Mouse (Mus musculus) heart, embryonic 16.5 days (tissue): ENCODE measurements around the gene Cox7c. TPM values are rescaled to one million over a fixed set of nuclear protein-coding genes. Genes with fewer than 3 reads are reported as not detected.
"Not testable (repeated sequence)": the region's sequence is repeated elsewhere in the genome, so short reads cannot be mapped to it uniquely, and the experiment has no call there.

ENCODE experiments used
- ATAC-seq: fragments of 200-750 bp; cut with Nextera tagmentation; replicated peaks from 2 replicates; pipeline ENCODE4 v1.8.0; 2017; ENCODE audit warnings: moderate number of reproducible peaks; ENCODE audit not compliant: insufficient read depth, low FRiP score; ENCODE audit errors: extremely low read depth
- H3K27ac ChIP-seq: fragments of 300-500 bp; sonication (generic); 2 replicates; pipeline ENCODE4 v1.5.1; 2014; ENCODE audit warnings: mild to moderate bottlenecking, low read length, control low read depth, moderate library complexity
- H3K27me3 ChIP-seq: fragments of 300-500 bp; sonication (generic); 2 replicates; pipeline ENCODE4 v1.6.1; 2014; ENCODE audit warnings: low read length, mixed read lengths; ENCODE audit not compliant: control insufficient read depth, insufficient read depth
- H3K36me3 ChIP-seq: fragments of 300-500 bp; sonication (generic); 2 replicates; pipeline ENCODE4 v1.6.1; 2014; ENCODE audit not compliant: control insufficient read depth, insufficient read depth
- H3K4me1 ChIP-seq: fragments of 300-500 bp; sonication (generic); 2 replicates; pipeline ENCODE4 v1.6.1; 2014; ENCODE audit warnings: low read length, mixed read lengths; ENCODE audit not compliant: control insufficient read depth, insufficient read depth
- H3K4me2 ChIP-seq: fragments of 300-500 bp; sonication (generic); 2 replicates; pipeline ENCODE4 v1.6.1; 2014; ENCODE audit warnings: low read depth, mild to moderate bottlenecking, control low read depth, low read length
- H3K4me3 ChIP-seq: fragments of 300-500 bp; sonication (generic); 2 replicates; pipeline ENCODE4 v1.5.1; 2014; ENCODE audit warnings: mild to moderate bottlenecking, control low read depth, low read length
- H3K9ac ChIP-seq: fragments of 300-500 bp; sonication (generic); 2 replicates; pipeline ENCODE4 v1.6.1; 2014; ENCODE audit warnings: low read length, control low read depth
- H3K9me3 ChIP-seq: fragments of 300-500 bp; sonication (generic); replicated peaks from 2 replicates; pipeline ENCODE4 v1.6.1; 2016; ENCODE audit warnings: low read length; ENCODE audit not compliant: control insufficient read depth
- WGBS: fragments of 180-500 bp; shearing (Covaris S2); extraction: QIAGEN DNeasy Blood & Tissue Kit; methylation state at CpG from one replicate; pipeline ENCODE4 v1.1.7; 2014; 5-methylcytosine and 5-hydroxymethylcytosine counted together
- polyA plus RNA-seq: library from polyadenylated mRNA; unstranded; fragments of >200 nt; fragmentation: Nextera tagmentation; extraction: Ambion mirVana; gene quantifications from 2 replicates; pipeline ENCODE4 v1.2.1, GENCODE M21; 2015

The Cox7c gene
- 1,116 and 1,150 TPM in 2 replicates for polyA plus RNA-seq

DNA sequence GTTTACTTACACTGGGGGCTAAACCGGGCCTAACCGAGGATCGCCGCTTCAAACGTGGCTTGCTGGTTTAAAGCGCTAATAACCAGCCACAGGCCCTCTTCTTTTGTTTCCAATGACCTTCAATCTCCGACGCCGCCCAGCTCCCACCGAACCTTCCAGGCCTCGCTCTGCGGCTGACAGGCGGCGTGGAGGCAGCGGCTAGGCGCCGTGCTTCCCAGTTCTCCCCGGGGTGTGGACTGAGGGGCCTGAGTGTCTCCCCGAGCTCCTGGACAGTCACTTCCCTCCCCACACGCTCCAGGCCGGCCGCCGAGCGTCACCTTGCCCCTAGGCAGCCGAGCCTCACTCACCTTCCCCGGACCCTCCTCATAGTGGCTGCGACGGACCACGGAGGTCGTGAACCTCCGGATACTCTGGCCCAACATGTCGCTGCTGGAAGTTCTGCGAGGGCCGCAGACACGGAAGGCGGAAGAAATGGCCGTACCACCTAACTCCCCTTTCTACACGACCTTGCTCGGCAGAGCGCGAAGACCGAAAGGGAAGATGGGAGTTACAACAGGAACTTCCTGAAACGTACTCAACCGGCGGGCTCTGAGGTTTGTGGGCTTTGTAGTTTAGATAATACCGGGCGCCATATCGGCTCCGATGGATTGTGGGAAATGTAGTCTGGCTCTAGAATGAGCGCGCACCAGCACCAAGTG is at the start of gene Cox7c:
TSS of gene Cox7c (minus strand) at position 651 of the 698 bp plus-strand sequence.
- peak within 1 kb of the TSS; percentile 97 for H3K27ac ChIP-seq
- ATAC-seq, result peak; percentile 100
- H3K4me2 ChIP-seq, result peak within 1 kb of the TSS; percentile 72
- no peaks in the 10 kb centered on the region for H3K27me3 ChIP-seq
- H3K9me3 ChIP-seq, result no peaks in the 10 kb centered on the region
- H3K36me3 ChIP-seq, result peaks cover 8% of the 10 kb centered on the region
- under 1% methylated on average over 51 of the region's 51 CpGs for WGBS
- no peaks in the 10 kb centered on the region for H3K4me1 ChIP-seq
- H3K4me3 ChIP-seq, result peak within 1 kb of the TSS; percentile 98
- peak within 1 kb of the TSS; percentile 100 for H3K9ac ChIP-seq

DNA sequence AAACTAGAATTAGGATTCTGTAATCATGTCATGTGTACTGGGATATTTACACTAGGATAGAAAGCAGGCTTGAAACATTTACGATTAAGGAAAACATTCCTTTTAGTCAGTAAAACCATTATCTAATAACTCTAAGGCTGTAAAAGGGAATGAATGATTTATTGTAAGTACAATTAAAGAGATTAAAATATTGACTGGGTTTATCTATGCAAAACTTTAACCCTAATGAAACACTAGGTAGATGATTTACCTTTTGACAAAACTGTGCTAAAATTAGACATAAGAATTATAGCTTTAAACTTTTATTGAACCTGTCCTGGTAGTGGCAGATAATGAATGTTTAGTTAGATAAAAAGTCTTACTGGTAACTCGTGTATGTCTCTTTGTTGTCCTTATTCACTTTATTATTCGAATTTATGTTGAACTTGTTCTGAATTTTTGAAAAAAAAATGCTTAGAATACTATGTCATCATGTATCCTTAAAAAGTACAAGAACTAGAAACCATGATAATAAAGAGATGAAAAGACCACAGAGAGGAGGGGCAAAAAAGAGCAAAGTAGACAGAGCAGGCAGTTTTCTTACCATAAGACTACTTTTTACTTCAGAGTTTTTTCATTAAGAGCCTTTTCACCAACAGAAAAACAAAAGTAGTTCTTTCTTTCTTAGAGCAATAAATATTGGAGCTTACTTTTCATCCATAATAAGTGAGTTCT is 21.5 kb upstream of the Cox7c start:
- Histone ChIP-seq H3K9me3 (no peaks in the 10 kb centered on the region), H3K27ac (no peak overlapping the region), H3K36me3 (no peaks in the 10 kb centered on the region), H3K4me2 (no peak overlapping the region), H3K4me1 (no peaks in the 10 kb centered on the region), H3K4me3 (no peak overlapping the region), H3K27me3 (no peaks in the 10 kb centered on the region), H3K9ac (no peak overlapping the region)
- WGBS, result 54% methylated on average over 3 of the region's 3 CpGs
- no peak for ATAC-seq

DNA sequence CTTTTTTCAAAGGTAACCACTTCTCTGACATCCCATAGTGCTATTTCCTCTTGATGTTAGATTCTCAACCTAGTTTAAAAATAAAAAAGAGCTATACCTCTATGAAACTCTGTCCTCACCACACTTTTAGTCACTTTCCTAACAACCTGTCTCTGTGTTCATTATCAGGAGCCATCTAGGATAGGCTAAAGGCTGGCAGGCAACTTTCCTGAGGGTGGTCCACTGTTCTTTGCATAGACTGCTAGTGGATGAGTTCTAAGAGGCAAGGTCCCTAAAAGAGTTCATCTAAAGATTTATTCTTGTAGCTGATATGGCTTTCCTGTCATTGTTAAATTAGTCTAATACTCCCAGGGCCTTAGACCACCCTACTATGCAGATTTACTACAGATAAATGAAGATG is 20.8 kb upstream of the Cox7c start:
- Histone ChIP-seq H3K4me2 (no peak overlapping the region), H3K4me3 (no peak overlapping the region), H3K36me3 (no peaks in the 10 kb centered on the region), H3K27ac (no peak overlapping the region), H3K27me3 (no peaks in the 10 kb centered on the region), H3K9ac (no peak overlapping the region), H3K9me3 (no peaks in the 10 kb centered on the region), H3K4me1 (no peaks in the 10 kb centered on the region)
- no peak for ATAC-seq

DNA sequence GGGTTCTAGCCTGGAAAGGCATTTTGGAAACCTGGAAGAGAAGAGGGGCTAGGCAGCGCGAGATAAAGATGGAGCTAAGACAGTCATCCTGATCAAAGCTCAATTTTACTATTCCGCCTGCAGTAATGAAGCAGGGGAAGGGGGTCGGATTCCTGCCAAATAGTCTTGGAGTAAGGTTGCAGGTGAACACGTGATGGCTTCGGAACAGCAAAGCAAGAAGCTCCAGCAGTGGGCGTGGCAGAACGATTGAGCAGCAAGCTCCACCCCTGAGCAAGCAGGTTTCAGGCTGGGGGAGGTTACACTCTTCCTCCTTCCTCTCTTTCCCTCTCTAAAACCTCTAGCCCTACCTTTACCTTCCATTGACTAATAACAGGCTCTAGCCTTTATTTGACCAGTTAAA is 7.4 kb upstream of the Cox7c start:
- H3K4me1 ChIP-seq, H3K27me3 ChIP-seq, H3K4me2 ChIP-seq, H3K36me3 ChIP-seq, ATAC-seq, H3K4me3 ChIP-seq, H3K27ac ChIP-seq, H3K9ac ChIP-seq, H3K9me3 ChIP-seq: not testable (repeated sequence)
- 19% methylated on average over 8 of the region's 8 CpGs for WGBS

DNA sequence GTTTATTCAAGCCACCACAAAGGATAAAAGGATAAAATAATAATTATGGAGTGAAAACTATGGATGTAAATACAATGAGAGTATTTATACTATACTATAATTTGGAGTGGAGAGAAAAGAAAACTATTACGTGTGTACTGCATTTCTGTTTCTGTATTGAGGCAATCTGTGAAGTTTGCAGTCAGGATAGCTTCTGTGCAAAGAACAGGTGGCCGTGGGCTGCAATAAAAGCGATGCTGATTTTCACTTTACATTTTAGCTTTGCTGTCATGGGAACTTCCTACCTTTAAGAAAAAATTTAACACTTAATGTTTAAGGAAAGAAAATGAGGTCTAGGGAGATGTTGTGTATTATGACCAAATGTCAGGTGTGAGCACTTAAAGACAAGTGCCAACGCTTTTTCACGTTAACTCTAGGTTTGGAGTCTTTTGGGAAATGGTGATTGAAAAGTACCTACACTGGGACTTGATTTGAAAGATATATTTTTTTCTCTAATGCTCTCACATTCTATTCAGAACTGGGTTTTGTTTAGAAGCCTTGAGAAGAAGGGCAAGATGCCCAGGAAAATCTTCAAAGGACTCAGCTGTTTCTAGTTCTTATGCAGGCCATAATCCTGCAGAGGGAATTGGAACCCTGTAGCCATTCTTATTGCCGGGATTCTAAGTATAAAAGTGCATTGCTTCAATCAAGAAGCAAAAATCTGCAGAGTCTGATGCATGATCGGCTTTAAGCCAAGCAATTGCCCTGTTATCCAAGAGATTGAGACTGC is 41.6 kb downstream of the Cox7c start:
- Histone ChIP-seq H3K27me3 (no peaks in the 10 kb centered on the region), H3K4me3 (no peak overlapping the region), H3K36me3 (no peaks in the 10 kb centered on the region), H3K4me2 (no peak overlapping the region), H3K4me1 (no peaks in the 10 kb centered on the region), H3K9ac (no peak overlapping the region), H3K9me3 (no peaks in the 10 kb centered on the region), H3K27ac (no peak overlapping the region)
- 74% methylated on average over 7 of the region's 7 CpGs for WGBS
- no peak for ATAC-seq
